Mouse (Mus musculus) olfactory bulb, adult 2 months (tissue): ENCODE results near the gene Colq. TPM values are rescaled to one million over a fixed set of nuclear protein-coding genes. Genes with fewer than 3 reads are reported as not detected.
"Not testable (repeated sequence)": the region's sequence is repeated elsewhere in the genome, so short reads cannot be mapped to it uniquely, and the experiment has no call there.

Experiments used
- H3K27ac ChIP-seq: fragments of 200-500 bp; 2 replicates; pipeline ENCODE4 v1.5.1; 2012; ENCODE audit warnings: low read depth, low read length; ENCODE audit not compliant: insufficient read depth
- H3K4me1 ChIP-seq: fragments of 200-500 bp; 2 replicates; pipeline ENCODE4 v1.6.1; 2012; ENCODE audit warnings: low read length; ENCODE audit not compliant: control insufficient read depth, insufficient read depth
- H3K4me3 ChIP-seq: fragments of 200-500 bp; 2 replicates; pipeline ENCODE4 v1.5.1; 2012; ENCODE audit warnings: mild to moderate bottlenecking, low read depth, low read length, moderate library complexity; ENCODE audit not compliant: insufficient read depth
- CTCF ChIP-seq: fragments of 200-500 bp; IDR thresholded peaks from 2 replicates; pipeline ENCODE4 v1.5.1; 2012; ENCODE audit warnings: low read depth, mild to moderate bottlenecking, low read length, moderate library complexity; ENCODE audit not compliant: insufficient read depth
- POLR2A ChIP-seq: fragments of 200-500 bp; IDR thresholded peaks from 2 replicates; pipeline ENCODE4 v1.6.1; 2012; ENCODE audit warnings: mild to moderate bottlenecking, low read depth, low read length, moderate library complexity; ENCODE audit not compliant: insufficient read depth
- WGBS: fragments of 180-500 bp; shearing (Covaris S2); methylation state at CpG from one replicate; pipeline ENCODE4 v1.1.7; 2018; 5-methylcytosine and 5-hydroxymethylcytosine counted together
- polyA plus RNA-seq: library from polyadenylated mRNA; stranded (reverse); fragments of >200 nt; gene quantifications from 2 replicates; pipeline ENCODE4 v1.2.4, GENCODE M21; 2012; ENCODE audit warnings: low replicate concordance; ENCODE audit not compliant: missing spikeins, insufficient read depth, insufficient read length

The Colq gene
- polyA plus RNA-seq, 1 experiment, result not detected

DNA sequence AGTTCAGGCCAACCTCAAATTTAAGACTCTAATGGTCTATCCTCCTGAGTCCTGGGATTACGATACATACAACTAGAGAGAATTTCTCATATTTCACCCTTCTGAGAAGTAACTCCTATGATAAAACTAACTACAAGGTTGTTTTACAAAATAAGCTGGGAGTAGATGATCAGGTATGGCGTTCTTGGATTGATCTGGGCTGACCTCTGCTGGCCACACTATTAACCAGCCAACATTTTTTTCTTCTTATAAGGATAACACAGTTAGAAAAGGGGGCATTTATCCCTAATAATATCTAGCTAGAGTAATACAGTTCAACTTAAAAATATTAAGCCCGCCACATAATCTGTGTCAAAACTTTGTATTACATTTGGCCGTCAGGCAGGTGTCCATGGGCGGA lies 13.8 kb upstream of the Colq start:
- WGBS, result 82% methylated on average over 5 of the region's 5 CpGs
- H3K4me1 ChIP-seq, result no peaks in the 10 kb centered on the region
- no peak overlapping the region for H3K27ac ChIP-seq
- no peak overlapping the region for H3K4me3 ChIP-seq
- TF ChIP-seq POLR2A (no peak), CTCF (no peak)

DNA sequence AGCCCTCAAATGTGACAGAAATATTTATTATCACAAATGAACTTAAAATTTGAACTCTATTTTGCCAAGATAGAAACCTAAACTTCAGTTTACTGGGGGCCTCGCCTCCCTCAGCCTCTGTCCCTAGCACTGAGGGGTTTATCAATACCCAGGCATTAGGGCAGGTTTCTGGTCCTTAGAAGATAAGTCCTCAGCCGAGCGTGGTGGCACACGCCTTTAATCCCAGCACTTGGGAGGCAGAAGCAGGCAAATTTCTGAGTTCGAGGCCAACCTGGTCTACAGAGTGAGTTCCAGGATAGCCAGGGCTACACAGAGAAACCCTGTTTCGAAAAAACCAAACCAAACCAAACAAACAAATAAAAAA lies 11.5 kb upstream of the Colq start:
- not testable (repeated sequence) for H3K4me3 ChIP-seq, H3K27ac ChIP-seq, H3K4me1 ChIP-seq
- WGBS, result 90% methylated on average over 6 of the region's 6 CpGs

DNA sequence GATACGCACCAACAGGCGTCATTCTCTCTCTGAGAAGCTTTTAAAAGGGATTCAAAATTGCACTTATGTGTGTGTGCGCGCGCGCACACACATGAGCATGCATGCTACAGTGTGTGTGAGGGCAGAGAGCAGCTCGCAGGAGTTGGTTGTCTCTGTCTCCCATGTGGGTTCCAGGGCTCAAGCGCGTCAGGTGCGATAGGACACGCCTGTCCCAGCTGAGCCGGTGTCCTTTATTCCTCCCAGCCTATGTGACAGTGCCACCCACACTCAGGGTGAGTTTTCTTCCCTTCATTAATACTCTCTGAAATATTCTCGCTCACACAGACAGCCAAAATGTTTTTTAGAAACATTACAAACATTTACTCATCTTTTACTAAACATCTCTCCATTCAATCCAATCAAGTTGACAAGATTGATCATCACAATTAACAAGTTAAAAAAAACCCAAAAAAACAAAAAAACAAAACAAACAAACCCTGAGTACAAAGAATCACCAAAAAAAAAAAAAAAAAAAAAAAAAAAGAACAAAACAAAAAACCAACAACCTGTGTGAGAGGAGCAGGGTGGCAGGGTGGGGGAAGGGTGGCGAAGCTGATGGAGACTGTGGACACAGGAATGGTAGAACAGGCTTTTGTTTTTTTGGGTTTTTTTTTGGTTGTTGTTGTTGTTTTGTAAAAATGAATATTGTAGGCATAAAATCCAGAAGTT lies 10.9 kb upstream of the Colq start:
- TF ChIP-seq CTCF (no peak), POLR2A (no peak)
- no peak overlapping the region for H3K4me3 ChIP-seq
- WGBS, result 93% methylated on average over 14 of the region's 14 CpGs
- H3K27ac ChIP-seq, result no peak overlapping the region
- H3K4me1 ChIP-seq, result no peaks in the 10 kb centered on the region

DNA sequence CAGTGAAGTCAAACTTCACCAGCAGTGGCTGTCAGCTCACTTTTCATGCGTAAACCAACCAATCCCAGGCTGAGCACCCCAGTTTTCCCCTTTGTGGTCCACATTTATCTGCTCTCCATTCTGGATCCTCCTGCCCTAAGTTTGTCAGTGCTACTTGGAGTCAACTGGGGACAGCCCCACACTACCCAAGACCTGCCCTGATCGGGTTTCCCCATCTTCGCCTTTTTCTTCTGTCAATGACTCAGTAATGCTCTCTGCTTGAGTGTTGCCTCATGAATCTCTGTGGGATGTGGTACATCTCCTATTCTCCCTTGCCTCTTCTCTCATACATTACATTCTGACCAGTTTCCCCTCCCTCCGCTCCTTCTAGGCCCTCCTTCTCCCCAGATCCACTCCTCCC lies 6.3 kb upstream of the Colq start:
- H3K4me1 ChIP-seq, result no peaks in the 10 kb centered on the region
- no peak for TF ChIP-seq POLR2A
- no peak for TF ChIP-seq CTCF
- WGBS, result 97% methylated on average over 4 of the region's 4 CpGs
- H3K4me3 ChIP-seq, result no peak overlapping the region
- H3K27ac ChIP-seq, result no peak overlapping the region

DNA sequence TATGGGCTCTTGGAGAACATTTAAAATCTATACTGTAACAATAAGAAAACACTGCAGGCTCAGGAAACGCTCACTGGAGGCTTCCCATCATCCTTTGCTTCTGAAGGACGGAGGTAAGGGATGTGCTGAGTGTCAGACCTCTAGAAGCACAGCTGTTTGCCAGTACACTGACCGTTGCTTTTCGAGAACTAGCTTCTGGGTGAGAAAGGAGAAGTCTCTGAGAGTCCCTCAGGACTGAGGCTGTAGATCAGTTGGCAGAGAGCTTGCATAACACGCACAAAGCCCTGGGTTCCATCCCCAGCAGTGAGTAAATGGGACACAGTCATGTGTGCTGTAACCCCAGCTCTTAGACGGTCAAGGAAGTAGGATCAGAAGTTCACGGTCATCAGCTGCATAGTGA lies 5.3 kb upstream of the Colq start:
- WGBS, result 85% methylated on average over 7 of the region's 7 CpGs
- TF ChIP-seq CTCF (no peak), POLR2A (no peak)

DNA sequence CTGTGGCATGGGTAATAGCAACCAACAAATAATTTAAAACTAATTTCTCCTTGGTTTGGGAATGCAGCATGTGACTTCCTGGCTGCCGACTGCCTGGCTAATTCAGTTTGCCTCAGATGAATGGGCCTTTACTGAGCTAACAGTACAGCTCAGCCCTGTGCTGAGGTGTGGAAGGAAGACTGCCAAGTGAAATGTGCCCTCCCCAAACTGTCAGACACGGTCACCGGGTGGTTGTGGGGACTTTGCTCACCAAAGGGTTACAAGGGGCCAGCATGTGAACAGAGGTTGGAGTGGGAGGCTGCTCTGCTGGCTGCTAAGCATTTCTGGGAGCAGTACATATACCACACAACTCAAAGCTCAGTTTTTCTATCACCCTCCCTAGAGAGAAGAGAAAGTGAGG lies 3.5 kb upstream of the Colq start:
- Histone ChIP-seq H3K4me1 (no peaks in the 10 kb centered on the region), H3K4me3 (no peak overlapping the region), H3K27ac (no peak overlapping the region)
- TF ChIP-seq CTCF, result no peak
- TF ChIP-seq POLR2A, result no peak
- 34% methylated on average over 3 of the region's 3 CpGs for WGBS

More for the DNA sequence above, 5.3 kb upstream of the Colq start:
- Histone ChIP-seq H3K27ac (no peak overlapping the region), H3K4me3 (no peak overlapping the region), H3K4me1 (no peaks in the 10 kb centered on the region)

DNA sequence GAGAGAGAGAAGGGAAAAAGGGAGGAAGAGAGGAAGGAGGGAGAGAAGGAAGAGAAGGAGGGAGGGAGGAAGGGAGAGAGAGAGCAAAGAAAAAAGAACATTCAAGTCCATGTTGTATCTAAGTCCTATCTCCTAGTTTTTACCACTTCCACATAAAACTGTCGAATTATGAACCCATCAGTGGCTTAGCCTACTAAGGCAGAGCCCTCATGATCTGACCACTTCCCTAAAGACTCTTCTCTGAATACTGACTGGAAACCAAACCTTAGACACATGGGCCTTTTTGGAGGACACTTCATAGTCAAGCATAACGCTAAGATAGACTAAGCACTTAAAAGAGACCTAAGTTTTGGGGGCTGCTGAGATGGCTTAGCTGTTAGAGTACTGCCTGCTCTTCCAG lies 1.9 kb upstream of the Colq start:
- no peaks in the 10 kb centered on the region for H3K4me1 ChIP-seq
- WGBS, result 82% methylated on average over 2 of the region's 2 CpGs
- no peak overlapping the region for H3K27ac ChIP-seq
- no peak overlapping the region for H3K4me3 ChIP-seq
- TF ChIP-seq CTCF (no peak), POLR2A (no peak)

DNA sequence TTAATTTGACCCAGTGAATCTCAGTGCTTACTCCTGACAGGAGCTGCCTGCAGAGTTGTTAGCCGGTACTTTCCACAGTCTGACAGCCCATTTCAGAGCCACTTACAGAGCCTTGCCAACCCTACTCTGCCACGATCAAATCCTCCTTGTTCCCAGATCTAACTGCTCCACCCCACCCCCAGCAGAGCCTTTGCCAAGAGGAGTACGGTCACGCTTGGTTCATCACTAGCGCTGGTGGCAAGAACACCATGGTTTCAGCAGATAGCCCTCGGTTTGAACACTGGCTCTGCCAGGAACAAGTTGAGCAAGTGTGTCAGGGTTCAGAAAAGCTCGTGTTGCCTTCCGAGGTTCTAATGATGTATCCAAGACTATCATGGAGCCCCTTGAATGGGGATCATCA lies 4.7 kb downstream of the Colq start:
- H3K4me1 ChIP-seq, result no peaks in the 10 kb centered on the region
- no peak for TF ChIP-seq POLR2A
- TF ChIP-seq CTCF, result no peak
- WGBS, result 81% methylated on average over 8 of the region's 8 CpGs
- H3K4me3 ChIP-seq, result no peak overlapping the region
- no peak overlapping the region for H3K27ac ChIP-seq

DNA sequence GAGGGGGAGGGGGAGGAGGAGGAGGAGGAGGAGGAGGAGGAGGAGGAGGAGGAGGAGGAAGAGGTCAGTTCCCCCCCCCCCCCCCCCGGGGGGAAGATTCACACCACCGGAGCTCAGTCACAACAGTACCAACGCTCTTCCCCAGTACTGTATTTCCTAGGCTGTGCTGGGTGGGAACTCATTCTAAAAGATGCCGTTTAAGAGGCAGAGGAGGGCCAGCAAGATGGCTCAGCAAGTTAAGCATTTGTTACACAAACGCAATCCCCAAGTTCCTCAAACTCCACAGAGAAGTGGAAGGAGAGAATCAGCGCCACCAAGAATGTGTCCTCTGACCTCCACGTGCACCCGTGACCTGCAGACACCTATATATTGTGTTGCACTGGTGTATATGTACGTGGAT lies 8.1 kb downstream of the Colq start:
- WGBS, result 84% methylated on average over 9 of the region's 9 CpGs
- no peak overlapping the region for H3K27ac ChIP-seq

DNA sequence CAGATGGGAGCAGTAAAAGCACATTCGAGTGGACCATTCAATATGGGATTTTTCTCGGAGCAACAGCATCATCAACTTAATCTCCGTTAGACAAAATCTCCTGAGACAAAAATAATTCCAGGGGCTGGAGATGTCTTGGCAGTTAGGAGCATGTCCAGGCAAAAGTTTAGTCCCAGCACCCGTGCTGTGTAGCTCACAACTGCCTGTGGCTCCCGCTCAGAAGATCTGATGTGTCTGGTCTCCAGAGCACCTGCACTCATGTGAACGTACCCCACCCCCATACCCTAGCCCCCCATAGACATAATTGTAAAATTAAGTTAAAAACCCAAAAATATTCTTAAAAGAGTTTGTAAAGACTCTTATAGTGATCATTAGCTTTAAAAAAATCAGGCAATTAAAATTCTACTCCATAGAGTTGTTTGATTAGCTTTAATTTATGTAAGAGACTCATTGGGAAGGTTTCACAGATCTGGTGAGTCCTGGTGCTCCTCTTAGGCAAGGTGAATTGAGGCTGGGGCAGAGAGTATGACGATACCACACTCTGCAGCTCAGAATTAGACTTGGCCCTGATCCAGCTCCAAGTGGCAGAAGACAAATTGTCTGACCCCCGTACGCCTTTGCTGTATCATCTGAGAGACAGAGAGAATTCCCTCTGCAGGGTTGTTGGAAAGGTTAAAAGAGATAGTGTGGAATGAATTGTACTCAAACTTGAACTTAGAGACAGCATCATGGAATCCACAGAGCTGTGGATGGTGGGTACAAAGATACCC lies 13.0 kb downstream of the Colq start:
- no peak for TF ChIP-seq POLR2A
- no peak for TF ChIP-seq CTCF
- peaks cover 14% of the 10 kb centered on the region for H3K4me1 ChIP-seq
- WGBS, result 58% methylated on average over 9 of the region's 9 CpGs
- H3K4me3 ChIP-seq, result no peak overlapping the region
- H3K27ac ChIP-seq, result no peak overlapping the region

More for the DNA sequence above, 8.1 kb downstream of the Colq start:
- Histone ChIP-seq H3K4me1 (no peaks in the 10 kb centered on the region), H3K4me3 (no peak overlapping the region)
- TF ChIP-seq CTCF, result no peak
- no peak for TF ChIP-seq POLR2A
